9 mouse cellular contexts compared by ENCODE assay signal in genomic region chr17:79661387-79661786, GRCm38 (mm10). TPM values are rescaled to one million over a fixed set of nuclear protein-coding genes. Genes with fewer than 3 reads are reported as not detected.
DNase-seq lines count a peak whose midpoint lies in the region; ATAC-seq and TF ChIP-seq lines count a peak whose summit lies in the region.
"Had no signal": no experiment of that assay in that cellular context is flagged by ENCODE, and none has a peak within 500 bp of the region (broad histone marks: within the 10 kb centered on the region; RNA-seq: fewer than 3 reads in every experiment).

No protein-coding gene starts in this region.

- H3K36me3 ChIP-seq in lung, embryonic 14.5 days (ENCODE audit: insufficient read depth) = no peaks in the 10 kb centered on the region
- H3K36me3 ChIP-seq: limb, embryonic 12.5 days had no signal

- no peak overlapping the region for H3K4me3 ChIP-seq in lung, embryonic 14.5 days (ENCODE audit: low read depth, low read length)
- H3K4me3 ChIP-seq: limb, embryonic 12.5 days had no signal

- H3K27ac ChIP-seq in lung, embryonic 14.5 days (ENCODE audit: low read depth) = no peak overlapping the region
- H3K27ac ChIP-seq: limb, embryonic 12.5 days had no signal

- no peak overlapping the region for H3K9ac ChIP-seq in lung, embryonic 14.5 days
- H3K9ac ChIP-seq: limb, embryonic 12.5 days had no signal

- H3K9me3 ChIP-seq in lung, embryonic 14.5 days (ENCODE audit: low read depth, low read length) = no peaks in the 10 kb centered on the region
- H3K9me3 ChIP-seq: limb, embryonic 12.5 days had no signal

- no peaks in the 10 kb centered on the region for H3K4me1 ChIP-seq in lung, embryonic 14.5 days (ENCODE audit: insufficient read depth)
- H3K4me1 ChIP-seq: limb, embryonic 12.5 days had no signal

- H3K27me3 ChIP-seq in lung, embryonic 14.5 days (ENCODE audit: insufficient read depth, low read length) = no peaks in the 10 kb centered on the region
- H3K27me3 ChIP-seq: limb, embryonic 12.5 days had no signal

- peak; percentile 81 for TF ChIP-seq CTCF in lung, embryonic 14.5 days (IDR thresholded peaks at IDR 0.05; ENCODE audit: low read depth)

- no peak for ATAC-seq in lung, embryonic 14.5 days (ENCODE audit: insufficient read depth)
- no peak for ATAC-seq in monocyte, adult 5-6 weeks (replicated peaks; ENCODE audit: insufficient number of reproducible peaks, low FRiP score, low TSS enrichment, poor library complexity, severe bottlenecking)

- H3K4me2 ChIP-seq in lung, embryonic 14.5 days = no peak overlapping the region
- H3K4me2 ChIP-seq: limb, embryonic 12.5 days had no signal

- 42% methylated on average over 7 of the region's 7 CpGs for WGBS in large intestine, adult 2 months
- 28% methylated on average over 7 of the region's 7 CpGs for WGBS in lung, embryonic 14.5 days

- DNase-seq in 3134 (ENCODE audit: extremely low read depth, insufficient read length, low spot score) = peak; percentile 10
- peak; percentile 35 to 54 for DNase-seq in CD8-positive naive resting alpha-beta T cell, adult 2 months (ENCODE audit: low read depth in 2 of 2, low spot score in 2 of 2)
- DNase-seq in c-Kit-positive CD71-negative TER-119-negative erythroid progenitor cells, embryonic 14.5 days (ENCODE audit: low read depth) = peak; percentile 41
- peak; percentile 40 to 65 for DNase-seq in frontal cortex, postnatal 14 days (ENCODE audit: low spot score in 2 of 2)
- DNase-seq in large intestine, adult 2 months (ENCODE audit: low read depth, low spot score) = peak; percentile 36
- DNase-seq in lung, embryonic 14.5 days = peak; percentile 93
- DNase-seq in right cerebral cortex, postnatal 25 days = peak; percentile 50

RNA-seq across cellular contexts. Expression of gene Rmdn2, which starts 49.7 kb away (rescaled TPM):
- polyA plus RNA-seq in large intestine, adult 2 months (2012; rRNA removed) = 1.4 and 1.7 TPM in 2 replicates
- polyA plus RNA-seq in lung, embryonic 14.5 days (2014; fragmentation: Nextera tagmentation; extraction: Ambion mirVana) = 13.3 and 17.0 TPM in 2 replicates
- total RNA-seq in monocyte, adult 5-6 weeks (2017) = 10.2 to 15.0 TPM (median 12.8 TPM) in 3 replicates

RNA-seq across cellular contexts. Expression of gene Cyp1b1, which starts 53.5 kb away (rescaled TPM):
- polyA plus RNA-seq in large intestine, adult 2 months (2012; rRNA removed) = 2.7 and 6.4 TPM in 2 replicates
- 1.9 and 2.0 TPM in 2 replicates for polyA plus RNA-seq in lung, embryonic 14.5 days (2014; fragmentation: Nextera tagmentation; extraction: Ambion mirVana)
- not detected in 3 replicates for total RNA-seq in monocyte, adult 5-6 weeks (2017)

Comparison
In these comparisons a context has a peak if more than half of its experiments do, and no peak if none do; other contexts are left out.
1. DNase-seq: peak in every context shown above with its lines; median percentile 93 in lung, embryonic 14.5 days; 52 in frontal cortex, postnatal 14 days; 50 in right cerebral cortex, postnatal 25 days; 44 in CD8-positive naive resting alpha-beta T cell, adult 2 months; 41 in c-Kit-positive CD71-negative TER-119-negative erythroid progenitor cells, embryonic 14.5 days; 36 in large intestine, adult 2 months; 10 in 3134.